Mouse (Mus musculus): Measurements from ENCODE around the gene Prkce.

DNA sequence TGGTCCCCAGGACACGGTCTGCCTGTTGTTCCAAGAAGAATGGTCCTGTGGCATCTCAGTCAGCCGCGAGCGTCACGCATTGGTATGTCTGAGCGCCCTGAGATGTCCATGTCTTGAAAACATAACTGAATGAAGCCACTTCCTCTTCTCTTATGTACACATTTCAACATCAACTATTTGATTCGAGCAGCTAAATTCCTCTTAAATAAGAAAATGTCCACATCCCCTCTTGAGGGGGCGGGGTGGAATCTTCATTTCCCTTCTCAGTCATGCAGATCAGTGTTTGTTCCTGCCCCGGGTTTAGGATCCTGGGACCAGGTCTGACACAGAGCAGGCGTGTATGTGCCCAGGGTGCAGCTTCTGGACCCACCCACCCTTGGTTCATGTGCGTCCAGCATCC lies 211.0 kb downstream of the Prkce start:
- no peak for TF ChIP-seq CTCF (IDR thresholded peaks at IDR 0.05; ENCODE audit: low read depth)
- no peak for TF ChIP-seq EP300 (IDR thresholded peaks at IDR 0.05; ENCODE audit: low read depth)
